Mouse (Mus musculus): ENCODE data around the gene Pdss2.

Pdss2 gene

DNA sequence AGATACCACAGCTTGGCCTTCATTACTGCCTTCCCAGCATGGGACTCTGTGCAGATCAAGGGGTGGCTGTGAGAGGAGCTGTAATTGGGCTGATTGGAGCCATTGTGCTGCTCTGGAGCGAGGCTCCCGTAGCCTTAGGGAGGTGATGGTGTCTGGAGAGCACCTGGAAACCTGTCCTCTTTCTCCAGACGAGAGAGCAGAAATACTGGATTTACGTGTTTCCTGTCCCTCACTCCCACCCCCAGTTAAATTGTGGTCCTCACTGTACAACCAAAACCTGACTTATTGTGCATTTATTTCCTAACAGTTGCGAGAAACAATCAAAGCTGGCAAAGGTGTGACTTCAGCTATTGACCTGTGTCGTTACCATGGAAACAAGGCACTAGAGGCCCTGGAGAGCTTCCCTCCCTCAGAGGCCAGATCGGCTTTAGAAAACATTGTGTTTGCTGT, 218.2 kb downstream of the Pdss2 start:
- DNase-seq (ENCODE audit: low read depth) = no peak

DNA sequence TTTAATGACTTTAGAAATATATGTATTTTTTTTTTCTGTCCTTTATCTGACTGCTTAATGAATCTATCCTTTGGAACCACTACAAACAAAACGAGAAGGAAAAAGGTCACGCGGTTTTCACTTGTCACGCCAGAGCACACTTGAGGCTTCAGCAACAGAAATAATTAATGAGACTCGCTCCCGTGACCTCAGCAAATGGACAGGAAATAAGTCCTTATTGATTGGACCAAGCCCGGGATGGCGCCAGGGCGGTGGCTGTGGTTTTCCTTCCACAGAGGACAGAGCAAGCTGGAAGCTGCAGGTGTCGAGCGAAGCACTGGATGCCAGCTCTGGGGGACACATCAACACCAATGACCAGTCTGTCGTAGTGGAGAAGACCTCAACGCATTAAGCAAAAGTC, 218.8 kb downstream of the Pdss2 start:
- no peak for DNase-seq (ENCODE audit: low read depth)

DNA sequence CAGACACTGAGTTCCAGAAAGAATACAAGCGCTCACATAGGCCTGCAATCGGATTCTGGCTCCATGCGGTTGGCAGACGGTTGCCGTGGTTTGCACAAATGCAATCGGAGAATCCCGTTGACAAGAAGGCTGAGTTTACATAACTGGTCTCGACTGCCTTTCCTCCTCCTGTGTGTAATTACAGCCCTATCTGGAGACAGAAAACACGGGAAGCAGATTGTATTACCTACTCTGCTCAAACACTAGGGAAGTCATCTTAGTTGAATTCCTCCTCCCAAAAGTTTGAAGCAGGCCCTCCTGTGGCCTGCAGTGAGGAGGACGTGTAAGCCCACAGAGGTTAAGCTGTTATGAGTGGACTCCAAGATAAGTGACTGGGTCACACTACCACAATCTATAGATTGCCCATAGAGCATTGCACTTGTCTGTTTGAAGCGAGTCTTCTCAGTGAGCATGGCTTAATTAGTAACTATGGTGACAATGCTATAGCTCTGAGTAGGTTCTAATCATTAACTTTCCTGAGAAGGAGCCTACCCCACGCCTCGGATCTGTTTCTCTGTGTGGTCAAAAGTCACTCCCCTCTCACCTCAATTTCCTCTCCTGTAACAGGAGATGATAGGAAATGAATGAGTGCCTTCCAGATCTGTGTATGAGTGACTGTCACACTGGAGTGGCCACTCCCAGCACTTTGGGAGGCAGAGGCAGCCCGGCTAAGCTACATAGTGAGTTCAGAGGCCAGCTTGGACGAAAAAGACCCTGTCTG, 219.9 kb downstream of the Pdss2 start:
- DNase-seq (ENCODE audit: low read depth) = no peak

DNA sequence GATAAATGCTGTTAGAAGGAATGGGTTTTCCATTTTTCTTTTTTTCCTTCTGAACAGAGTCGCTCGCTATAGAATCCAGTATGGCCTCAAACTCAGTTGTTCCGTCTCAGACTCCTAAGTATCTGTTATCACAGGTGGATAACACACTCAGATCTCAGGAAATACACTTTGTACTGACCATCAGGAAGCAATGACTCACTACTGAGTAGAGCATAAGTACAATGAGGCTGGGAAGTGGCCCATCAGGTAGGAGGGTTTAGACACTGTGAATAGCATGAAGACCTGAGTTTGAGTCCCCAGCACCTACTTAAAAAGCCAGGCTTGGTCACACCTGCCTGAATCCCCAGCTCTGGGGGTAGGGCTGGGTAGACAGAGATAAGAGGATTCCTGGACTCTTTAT, 227.4 kb downstream of the Pdss2 start:
- no peak for DNase-seq (ENCODE audit: low read depth)

DNA sequence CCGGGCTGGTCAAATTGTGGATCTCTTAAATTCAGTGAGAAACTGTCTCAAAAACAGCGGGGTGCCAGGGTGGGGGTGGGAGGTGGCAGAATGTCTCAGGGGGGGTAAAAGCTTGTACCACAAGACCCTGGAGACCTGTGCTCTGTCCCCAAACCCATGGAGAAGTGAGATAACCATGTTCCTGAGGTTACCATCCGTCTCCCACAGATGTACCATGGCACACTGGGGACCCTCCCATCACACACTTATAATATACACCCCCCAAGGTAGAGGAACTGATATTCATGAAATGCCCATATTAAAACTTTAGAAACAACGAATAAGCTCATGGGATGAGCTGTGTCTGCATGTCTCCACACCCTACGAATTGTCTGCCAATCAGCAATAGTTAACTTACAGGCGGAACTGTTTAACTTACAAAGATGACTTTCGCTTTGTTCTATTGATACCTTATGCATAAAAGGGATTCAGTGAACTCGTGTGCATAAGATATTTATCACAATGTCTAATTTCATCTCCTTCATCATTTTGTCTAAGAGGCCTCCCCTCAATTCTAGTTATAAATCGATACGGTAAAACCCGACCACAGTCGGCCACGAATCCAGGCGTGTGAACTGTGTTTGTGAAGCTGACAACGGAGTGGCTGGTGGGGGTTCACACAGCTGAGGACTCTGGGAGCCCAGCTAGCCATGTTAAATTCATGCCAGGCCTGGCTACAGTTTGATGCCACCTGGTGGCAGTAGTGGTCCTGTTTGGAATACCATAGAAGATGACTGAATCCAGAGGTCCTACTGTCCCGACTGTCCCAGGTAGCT, 230.8 kb downstream of the Pdss2 start:
- peak; percentile 30 for DNase-seq (ENCODE audit: low read depth)

GRCm38 (mm10) chr10:43452663-43452996, 231.3 kb downstream of the Pdss2 start:
- DNase-seq (ENCODE audit: low read depth) = no peak

DNA sequence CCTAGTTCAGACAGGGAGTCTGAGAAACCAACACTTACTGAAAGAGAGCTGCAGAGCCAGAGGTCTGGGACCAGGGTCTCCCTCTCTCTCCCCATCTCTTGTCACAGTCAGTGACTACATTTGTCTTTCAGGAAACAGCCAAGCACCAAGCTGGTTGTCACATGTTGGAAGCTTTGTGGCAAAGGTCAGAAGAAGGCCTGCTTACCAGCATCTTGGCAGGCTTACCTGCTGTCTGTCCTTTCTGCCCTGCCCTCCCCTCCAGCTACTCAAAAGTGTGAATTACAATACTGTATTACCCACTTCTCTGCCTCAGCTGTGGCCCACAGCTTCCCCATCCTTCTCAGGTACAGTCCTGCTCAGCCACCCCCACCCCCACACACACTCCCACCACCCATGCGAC, 232.9 kb downstream of the Pdss2 start:
- DNase-seq (ENCODE audit: low read depth) = no peak

GRCm38 (mm10) chr10:43454671-43455070, 233.4 kb downstream of the Pdss2 start:
- DNase-seq (ENCODE audit: low read depth) = no peak

DNA sequence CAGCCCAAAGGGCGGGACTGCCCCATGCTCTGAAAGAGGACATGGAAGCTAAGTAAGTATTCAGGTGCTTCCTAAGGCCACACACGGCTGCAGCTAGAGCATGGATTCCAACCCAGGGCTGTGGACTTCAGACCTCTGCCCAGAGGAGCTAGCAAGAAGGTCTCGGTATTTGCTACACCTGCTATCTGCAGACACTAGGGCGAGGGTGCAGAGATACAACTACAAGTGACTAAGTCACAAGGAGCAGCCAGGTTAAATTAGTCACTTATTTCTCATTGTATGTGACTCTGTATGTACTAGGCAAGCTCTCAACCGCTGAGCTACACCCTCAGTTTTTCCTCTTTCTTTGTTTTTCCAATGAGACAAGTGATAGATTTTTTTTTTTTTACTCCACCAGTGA, 241.5 kb downstream of the Pdss2 start:
- no peak for DNase-seq (ENCODE audit: low read depth)

DNA sequence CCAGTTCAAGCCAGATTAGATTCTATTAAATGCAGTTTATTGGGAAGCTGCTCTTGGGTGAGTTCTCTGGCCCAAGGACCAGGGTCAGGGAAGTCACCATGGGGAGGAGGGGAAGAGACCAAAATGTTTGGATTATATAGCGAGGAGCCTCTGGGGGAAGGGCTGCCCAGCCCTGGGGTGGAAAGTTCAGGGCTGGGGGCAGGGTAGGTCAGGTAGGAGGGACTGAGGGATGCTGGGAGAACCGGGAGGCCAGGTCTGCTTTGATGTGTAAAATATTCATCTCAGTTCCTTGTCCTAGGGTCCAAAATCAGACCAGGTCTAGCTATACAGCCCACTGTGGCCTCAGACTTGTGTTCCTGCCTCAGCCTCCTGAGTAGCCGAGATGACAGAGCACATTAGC, 241.9 kb downstream of the Pdss2 start:
- no peak for DNase-seq (ENCODE audit: low read depth)

- DNase-seq (ENCODE audit: low read depth) = no peak
Measured at GRCm38 (mm10) chr10:43466223-43466622, 244.9 kb downstream of the Pdss2 start.

DNA sequence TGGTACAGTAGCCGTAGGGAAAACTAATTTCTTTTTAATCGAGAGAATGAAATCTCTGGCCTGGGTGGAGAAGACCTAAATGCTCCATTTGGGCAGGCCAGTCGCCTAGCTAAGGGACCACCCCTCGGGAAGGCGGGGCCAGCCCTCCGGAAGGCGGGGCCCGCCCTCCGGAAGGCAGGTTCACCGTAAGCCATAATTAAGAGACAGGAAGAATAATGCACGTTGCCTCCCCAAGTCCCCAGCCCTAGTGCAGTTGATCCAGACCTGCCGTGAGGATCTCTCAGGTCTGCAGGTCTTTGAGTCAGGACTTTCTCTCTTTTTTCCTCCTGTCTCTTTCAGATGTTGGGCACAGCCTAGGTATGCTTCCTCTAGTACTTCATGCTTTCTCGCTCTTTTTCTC, 246.4 kb downstream of the Pdss2 start:
- DNase-seq (ENCODE audit: low read depth) = no peak

GRCm38 (mm10) chr10:43468293-43468692, 247.0 kb downstream of the Pdss2 start:
- DNase-seq (ENCODE audit: low read depth) = no peak

GRCm38 (mm10) chr10:43475376-43475775, 254.1 kb downstream of the Pdss2 start:
- DNase-seq (ENCODE audit: low read depth) = no peak

DNA sequence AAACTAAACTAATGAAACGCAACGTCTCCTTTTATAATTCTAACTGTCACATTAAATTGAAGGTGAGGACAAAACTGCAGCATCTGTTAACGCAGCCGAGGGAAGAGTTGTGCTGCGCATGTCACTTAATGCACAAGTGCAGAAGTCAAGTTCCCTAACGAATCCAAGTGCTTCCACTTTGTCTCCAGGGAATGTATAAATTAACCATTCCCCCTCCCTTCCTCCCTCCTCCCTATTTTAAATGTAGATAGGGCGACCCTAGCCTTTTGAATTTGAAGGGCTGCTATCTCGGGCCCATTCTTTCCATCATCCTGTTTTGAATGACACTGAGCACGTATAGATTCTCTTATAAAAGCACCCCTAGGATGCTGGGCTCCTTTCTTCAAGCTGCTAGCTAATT, 256.2 kb downstream of the Pdss2 start:
- no peak for DNase-seq (ENCODE audit: low read depth)

- DNase-seq (ENCODE audit: low read depth) = no peak
Measured at GRCm38 (mm10) chr10:43477865-43478681, 256.8 kb downstream of the Pdss2 start.

DNA sequence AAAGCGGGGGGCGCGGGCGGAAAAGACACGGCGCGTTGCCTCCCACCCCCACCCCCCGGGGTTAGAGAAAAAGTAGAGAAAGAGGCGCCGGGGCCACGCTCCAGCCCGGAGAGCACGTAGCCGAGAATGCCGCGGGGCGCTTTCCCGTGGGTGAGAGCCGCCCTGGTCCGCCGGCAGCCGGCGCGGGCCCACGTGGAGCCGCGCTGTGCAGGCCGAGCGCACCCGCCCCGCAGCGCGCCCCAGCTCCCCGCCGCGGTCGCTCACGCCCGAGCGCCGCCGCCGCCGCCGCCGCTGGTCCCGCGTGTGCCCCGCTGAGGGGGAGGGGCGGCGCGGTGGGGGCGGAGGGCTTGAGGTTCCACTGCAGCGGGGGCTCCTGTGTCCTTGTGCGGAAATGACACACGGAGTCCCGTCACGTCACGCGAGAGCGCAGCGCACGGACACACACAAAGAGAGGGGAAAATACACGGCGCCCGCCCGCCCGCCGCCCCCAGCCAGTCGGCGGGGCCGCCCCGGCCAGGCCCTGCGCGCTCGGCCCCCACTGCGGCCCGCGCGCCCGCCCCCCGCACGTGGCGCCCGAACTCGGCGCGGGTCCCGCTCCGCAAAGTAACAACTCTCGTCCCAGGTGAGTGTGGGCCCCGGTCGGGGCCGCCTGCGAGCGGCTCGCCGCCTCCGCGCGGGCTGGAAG, 257.6 kb downstream of the Pdss2 start, which contains the start of gene Bend3:
Bend3 (plus strand) TSS at position 81 of the 685 bp plus-strand sequence.
- no peak for DNase-seq (ENCODE audit: low read depth)

- peak; percentile 58 for DNase-seq (ENCODE audit: low read depth)
Measured at GRCm38 (mm10) chr10:43479436-43480157, 258.3 kb downstream of the Pdss2 start.

DNA sequence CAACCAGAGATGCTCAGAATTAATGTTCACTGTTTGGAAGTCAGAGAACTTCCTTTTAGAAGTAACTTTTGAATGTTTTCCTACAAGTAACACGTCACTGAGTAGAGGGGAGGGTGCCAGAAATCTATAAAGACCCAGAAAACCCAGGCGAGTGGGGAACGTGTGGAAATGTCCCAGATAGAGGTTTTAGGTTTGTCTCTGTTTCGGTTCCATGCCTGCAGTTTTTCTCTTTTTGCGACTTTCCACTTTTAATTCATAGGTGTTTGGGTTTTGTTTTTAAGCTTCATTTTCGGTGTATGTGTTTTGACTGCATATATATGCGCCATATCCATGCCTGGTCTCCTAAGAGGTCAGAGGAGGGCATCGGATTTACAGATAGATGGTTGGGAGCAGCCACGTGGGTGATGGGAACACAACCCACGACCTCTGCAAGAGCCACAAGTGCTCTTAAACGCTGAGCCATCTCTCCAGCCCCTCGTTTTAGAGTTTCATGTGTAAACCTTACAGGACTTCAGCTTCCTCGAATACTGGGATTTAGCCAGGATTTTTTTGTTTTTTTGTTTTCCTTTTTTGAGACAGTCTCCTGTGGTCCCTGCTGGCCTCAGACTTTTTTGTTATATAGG, 259.1 kb downstream of the Pdss2 start:
- no peak for DNase-seq (ENCODE audit: low read depth)

GRCm38 (mm10) chr10:43481179-43481578, 259.9 kb downstream of the Pdss2 start:
- DNase-seq (ENCODE audit: low read depth) = no peak

DNA sequence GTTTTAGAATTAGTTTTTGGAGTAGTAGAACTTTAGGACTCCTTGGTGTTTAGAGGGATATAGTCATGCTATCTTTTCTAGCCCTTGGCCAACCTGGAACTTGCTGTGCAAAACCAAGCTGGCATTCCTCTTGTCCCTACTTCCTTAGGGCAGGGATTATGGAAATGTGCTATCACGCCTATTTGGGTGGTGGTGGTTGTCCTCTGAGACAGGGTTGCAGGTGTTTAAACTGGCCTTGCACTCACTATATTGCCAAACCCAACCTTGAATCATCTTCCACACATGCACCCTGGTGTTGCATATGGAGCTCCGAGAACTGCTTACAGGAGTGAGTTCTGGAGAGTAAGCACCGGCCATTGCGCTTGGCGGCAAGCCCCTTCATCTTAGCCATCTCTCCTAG, 260.7 kb downstream of the Pdss2 start:
- no peak for DNase-seq (ENCODE audit: low read depth)
